Mouse (Mus musculus) limb, embryonic 11.5 days (tissue): ENCODE measurements around the gene Tmem198. TPM values are rescaled to one million over a fixed set of nuclear protein-coding genes. Genes with fewer than 3 reads are reported as not detected.

Source experiments
- ATAC-seq: fragments of 200-750 bp; cut with Nextera tagmentation; 2 replicates; pipeline ENCODE4 v1.8.0; 2017; ENCODE audit warnings: low read depth; ENCODE audit not compliant: insufficient number of reproducible peaks, low FRiP score, low TSS enrichment
- DNase-seq: peaks from one replicate; pipeline ENCODE4 v3.0.0-alpha.2; 2015; ENCODE audit warnings: low spot score
- H3K27ac ChIP-seq: fragments of 300-500 bp; sonication (generic); replicated peaks from 2 replicates; pipeline ENCODE4 v1.5.1; 2014; ENCODE audit warnings: low read depth, mild to moderate bottlenecking, low read length
- H3K27me3 ChIP-seq: fragments of 300-500 bp; sonication (generic); 2 replicates; pipeline ENCODE4 v1.6.1; 2014; ENCODE audit warnings: mild to moderate bottlenecking, low read length, mixed read lengths; ENCODE audit not compliant: control insufficient read depth, insufficient read depth
- H3K36me3 ChIP-seq: fragments of 300-500 bp; sonication (generic); 2 replicates; pipeline ENCODE4 v1.6.1; 2014; ENCODE audit warnings: mild to moderate bottlenecking, low read length, moderate library complexity, mixed read lengths; ENCODE audit not compliant: control insufficient read depth, insufficient read depth
- H3K4me1 ChIP-seq: fragments of 300-500 bp; sonication (generic); 2 replicates; pipeline ENCODE4 v1.6.1; 2014; ENCODE audit warnings: low read length, mixed read lengths; ENCODE audit not compliant: control insufficient read depth, insufficient read depth
- H3K4me2 ChIP-seq: fragments of 300-500 bp; sonication (generic); 2 replicates; pipeline ENCODE4 v1.6.1; 2014; ENCODE audit warnings: low read depth, mild to moderate bottlenecking, moderate library complexity; ENCODE audit not compliant: severe bottlenecking
- H3K4me3 ChIP-seq: fragments of 300-500 bp; sonication (generic); 2 replicates; pipeline ENCODE4 v1.5.1; 2014; ENCODE audit warnings: low read depth, low read length
- H3K9ac ChIP-seq: fragments of 300-500 bp; sonication (generic); 2 replicates; pipeline ENCODE4 v1.6.1; 2014; ENCODE audit warnings: mild to moderate bottlenecking, low read length
- H3K9me3 ChIP-seq: fragments of 300-500 bp; sonication (generic); 2 replicates; pipeline ENCODE4 v1.6.1; 2016; ENCODE audit warnings: low read length; ENCODE audit not compliant: control insufficient read depth
- WGBS: fragments of 180-500 bp; shearing (Covaris S2); extraction: QIAGEN DNeasy Blood & Tissue Kit; methylation state at CpG from one replicate; pipeline ENCODE4 v1.1.7; 2014; 5-methylcytosine and 5-hydroxymethylcytosine counted together
- polyA plus RNA-seq: library from polyadenylated mRNA; unstranded; fragments of >200 nt; fragmentation: Nextera tagmentation; extraction: Ambion mirVana; gene quantifications from 2 replicates; pipeline ENCODE4 v1.2.1, GENCODE M21; 2014

Tmem198 gene
- polyA plus RNA-seq, 1 experiment from 2014 or later, result 0.17 TPM

GRCm38 (mm10) chr1:75476441-75476840, 2.9 kb upstream of the Tmem198 start:
- Histone ChIP-seq H3K27me3 (peaks cover 19% of the 10 kb centered on the region), H3K4me2 (no peak overlapping the region), H3K4me3 (no peak overlapping the region), H3K36me3 (peaks cover 7% of the 10 kb centered on the region), H3K9ac (no peak overlapping the region), H3K4me1 (peaks cover 16% of the 10 kb centered on the region), H3K9me3 (no peaks in the 10 kb centered on the region), H3K27ac (no peak overlapping the region)
- 93% methylated on average over 11 of the region's 11 CpGs for WGBS
- ATAC-seq (no peak), DNase-seq (no peak)

GRCm38 (mm10) chr1:75477264-75477965, 1.9 kb upstream of the Tmem198 start:
- Histone ChIP-seq H3K4me2 (peak overlapping the region; percentile 93), H3K27me3 (peaks cover 27% of the 10 kb centered on the region), H3K36me3 (peaks cover 7% of the 10 kb centered on the region), H3K9ac (no peak overlapping the region), H3K4me1 (peaks cover 16% of the 10 kb centered on the region), H3K4me3 (peak overlapping the region; percentile 12; the same call in 1 of the 2 replicates), H3K9me3 (no peaks in the 10 kb centered on the region), H3K27ac (no peak overlapping the region)
- 15% methylated on average over 35 of the region's 35 CpGs for WGBS
- peak; percentile 95 for DNase-seq
- peak; percentile 26; the same call in 1 of the 2 replicates for ATAC-seq

- WGBS, result 52% methylated on average over 3 of the region's 3 CpGs
- DNase-seq, result no peak
- peaks cover 32% of the 10 kb centered on the region for H3K27me3 ChIP-seq
Measured at GRCm38 (mm10) chr1:75477966-75478290, 1.4 kb upstream of the Tmem198 start.

GRCm38 (mm10) chr1:75478497-75478896, 835 bp upstream of the Tmem198 start:
- WGBS, result under 1% methylated on average over 21 of the region's 25 CpGs
- H3K4me2 ChIP-seq, result peak overlapping the region; percentile 93
- peaks cover 7% of the 10 kb centered on the region for H3K36me3 ChIP-seq
- H3K9me3 ChIP-seq, result no peaks in the 10 kb centered on the region
- H3K4me3 ChIP-seq, result peak overlapping the region; percentile 85
- peaks cover 33% of the 10 kb centered on the region for H3K27me3 ChIP-seq
- H3K4me1 ChIP-seq, result peaks cover 16% of the 10 kb centered on the region
- ATAC-seq (0 out of 2 replicates have a peak, but pooled peaks have one; percentile 3), DNase-seq (peak; percentile 43)
- no peak overlapping the region; the same call in 1 of the 2 replicates for H3K27ac ChIP-seq
- peak overlapping the region; percentile 68 for H3K9ac ChIP-seq

More at GRCm38 (mm10) chr1:75477966-75478290, 1.4 kb upstream of the Tmem198 start:
- H3K4me3 ChIP-seq, result peak overlapping the region; percentile 85
- no peak overlapping the region for H3K27ac ChIP-seq
- no peak overlapping the region for H3K9ac ChIP-seq
- ATAC-seq, result no peak
- H3K4me1 ChIP-seq, result peaks cover 16% of the 10 kb centered on the region
- peak overlapping the region; percentile 93 for H3K4me2 ChIP-seq
- no peaks in the 10 kb centered on the region for H3K9me3 ChIP-seq
- H3K36me3 ChIP-seq, result peaks cover 7% of the 10 kb centered on the region

- peak overlapping the region; percentile 93 for H3K4me2 ChIP-seq
- H3K4me3 ChIP-seq, result peak overlapping the region; percentile 85
- peaks cover 16% of the 10 kb centered on the region for H3K4me1 ChIP-seq
- H3K36me3 ChIP-seq, result peaks cover 7% of the 10 kb centered on the region
- peaks cover 37% of the 10 kb centered on the region for H3K27me3 ChIP-seq
- H3K27ac ChIP-seq, result no peak overlapping the region
- no peak overlapping the region for H3K9ac ChIP-seq
- no peaks in the 10 kb centered on the region for H3K9me3 ChIP-seq
- ATAC-seq (peak; percentile 27; the same call in 1 of the 2 replicates), DNase-seq (no peak)
- under 1% methylated on average over 24 of the region's 24 CpGs for WGBS
Measured at GRCm38 (mm10) chr1:75479635-75479989, 280 bp downstream of the Tmem198 start.

GRCm38 (mm10) chr1:75480036-75480435, 704 bp downstream of the Tmem198 start:
- no peaks in the 10 kb centered on the region for H3K9me3 ChIP-seq
- peaks cover 39% of the 10 kb centered on the region for H3K27me3 ChIP-seq
- no peak overlapping the region for H3K27ac ChIP-seq
- H3K9ac ChIP-seq, result no peak overlapping the region
- WGBS, result 15% methylated on average over 13 of the region's 13 CpGs
- H3K4me2 ChIP-seq, result peak overlapping the region; percentile 93
- H3K36me3 ChIP-seq, result peaks cover 5% of the 10 kb centered on the region
- ATAC-seq (no peak), DNase-seq (no peak)
- H3K4me3 ChIP-seq, result peak overlapping the region; percentile 85; the same call in 1 of the 2 replicates
- H3K4me1 ChIP-seq, result peaks cover 16% of the 10 kb centered on the region

- Histone ChIP-seq H3K9me3 (no peaks in the 10 kb centered on the region), H3K4me3 (no peak overlapping the region), H3K36me3 (no peaks in the 10 kb centered on the region; the same call in 1 of the 2 replicates), H3K4me2 (no peak overlapping the region), H3K4me1 (peaks cover 16% of the 10 kb centered on the region), H3K27ac (no peak overlapping the region), H3K9ac (no peak overlapping the region), H3K27me3 (peaks cover 46% of the 10 kb centered on the region)
- WGBS, result 82% methylated on average over 7 of the region's 7 CpGs
- DNase-seq, result no peak
- no peak for ATAC-seq
Measured at GRCm38 (mm10) chr1:75480735-75481134, 1.4 kb downstream of the Tmem198 start.

- WGBS, result 6% methylated on average over 24 of the region's 24 CpGs
- Histone ChIP-seq H3K4me3 (no peak overlapping the region; the same call in 1 of the 2 replicates), H3K9me3 (no peaks in the 10 kb centered on the region), H3K4me1 (peaks cover 8% of the 10 kb centered on the region), H3K4me2 (peak overlapping the region; percentile 89; the same call in 1 of the 2 replicates), H3K27me3 (peaks cover 48% of the 10 kb centered on the region), H3K36me3 (no peaks in the 10 kb centered on the region), H3K9ac (no peak overlapping the region; the same call in 1 of the 2 replicates), H3K27ac (no peak overlapping the region)
- no peak for DNase-seq
- no peak for ATAC-seq
Measured at GRCm38 (mm10) chr1:75486561-75486960, 7.2 kb downstream of the Tmem198 start.
